Mouse (Mus musculus) megakaryocyte, embryonic 14.5 days (primary cell): Measurements from ENCODE around the gene Lyst.

Experiments
- FLI1 ChIP-seq: IDR thresholded peaks from 2 replicates; pipeline ENCODE4 v1.6.1; 2012; ENCODE audit warnings: low read length, inconsistent platforms, mixed read lengths
- GATA1 ChIP-seq: IDR thresholded peaks from 3 replicates; pipeline ENCODE4 v1.6.1; 2012; ENCODE audit warnings: mixed read lengths, low read length, inconsistent platforms, borderline replicate concordance

GRCm38 (mm10) chr13:13553660-13554059 is 36.5 kb upstream of the Lyst start:
- no peak for TF ChIP-seq GATA1
- no peak for TF ChIP-seq FLI1
